Mouse (Mus musculus) forebrain, embryonic 13.5 days (tissue): ENCODE measurements at regions not wholly inside any gene's neighbourhood (a gene's known extent, or its start where the extent isn't known, plus 50 kb on each side); places are given as distances from the start of the nearest gene placed in this dataset.

Source experiments
- ATAC-seq: fragments of 200-750 bp; cut with Nextera tagmentation; 2 replicates; pipeline ENCODE4 v1.8.0; 2017
- H3K27ac ChIP-seq: fragments of 300-500 bp; sonication (generic); 2 replicates; pipeline ENCODE4 v1.5.1; 2015; ENCODE audit warnings: inconsistent platforms, mild to moderate bottlenecking, moderate library complexity
- H3K27me3 ChIP-seq: fragments of 300-500 bp; sonication (generic); 2 replicates; pipeline ENCODE4 v1.6.1; 2015; ENCODE audit warnings: mild to moderate bottlenecking, inconsistent platforms
- H3K36me3 ChIP-seq: fragments of 300-500 bp; sonication (generic); 2 replicates; pipeline ENCODE4 v1.6.1; 2015; ENCODE audit warnings: mild to moderate bottlenecking, inconsistent platforms; ENCODE audit not compliant: poor library complexity, severe bottlenecking
- H3K4me1 ChIP-seq: fragments of 300-500 bp; sonication (generic); 2 replicates; pipeline ENCODE4 v1.6.1; 2015; ENCODE audit warnings: inconsistent platforms
- H3K4me2 ChIP-seq: fragments of 300-500 bp; sonication (generic); 2 replicates; pipeline ENCODE4 v1.6.1; 2015; ENCODE audit warnings: inconsistent platforms, mild to moderate bottlenecking, moderate library complexity
- H3K4me3 ChIP-seq: fragments of 300-500 bp; sonication (generic); 2 replicates; pipeline ENCODE4 v1.5.1; 2015; ENCODE audit warnings: mild to moderate bottlenecking, inconsistent platforms
- H3K9ac ChIP-seq: fragments of 300-500 bp; sonication (generic); 2 replicates; pipeline ENCODE4 v1.6.1; 2015; ENCODE audit warnings: mild to moderate bottlenecking, inconsistent platforms
- H3K9me3 ChIP-seq: fragments of 300-500 bp; sonication (generic); replicated peaks from 2 replicates; pipeline ENCODE4 v1.6.1; 2016; ENCODE audit warnings: inconsistent platforms
- WGBS: fragments of 180-500 bp; shearing (Covaris S2); methylation state at CpG from one replicate; pipeline ENCODE4 v1.1.7; 2015; 5-methylcytosine and 5-hydroxymethylcytosine counted together

DNA sequence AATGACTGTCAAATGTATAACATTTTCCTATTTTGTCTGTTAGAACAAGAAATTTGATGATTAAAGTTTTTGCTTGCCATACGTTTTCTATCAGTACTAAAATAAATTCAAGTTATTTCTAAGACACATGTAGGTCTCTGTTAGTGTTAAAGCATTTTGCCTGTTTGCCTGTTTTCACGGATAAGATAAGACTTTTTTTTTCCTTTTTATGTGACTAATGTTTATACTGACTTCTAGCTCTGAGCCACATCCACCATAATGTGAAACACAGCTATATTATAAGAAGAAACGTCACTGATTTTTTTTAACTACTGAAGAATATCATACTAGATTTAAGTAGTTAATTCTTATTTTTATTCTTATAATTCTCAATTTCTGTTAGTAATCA, 1012.6 kb downstream of the Cdh8 start:
- no peaks in the 10 kb centered on the region for H3K4me1 ChIP-seq
- ATAC-seq, result no peak
- no peak overlapping the region for H3K9ac ChIP-seq
- no peaks in the 10 kb centered on the region for H3K36me3 ChIP-seq
- no peak overlapping the region for H3K27ac ChIP-seq
- H3K9me3 ChIP-seq, result no peaks in the 10 kb centered on the region
- 86% methylated on average over 3 of the region's 3 CpGs for WGBS
- no peak overlapping the region for H3K4me2 ChIP-seq
- H3K27me3 ChIP-seq, result no peaks in the 10 kb centered on the region
- H3K4me3 ChIP-seq, result no peak overlapping the region

DNA sequence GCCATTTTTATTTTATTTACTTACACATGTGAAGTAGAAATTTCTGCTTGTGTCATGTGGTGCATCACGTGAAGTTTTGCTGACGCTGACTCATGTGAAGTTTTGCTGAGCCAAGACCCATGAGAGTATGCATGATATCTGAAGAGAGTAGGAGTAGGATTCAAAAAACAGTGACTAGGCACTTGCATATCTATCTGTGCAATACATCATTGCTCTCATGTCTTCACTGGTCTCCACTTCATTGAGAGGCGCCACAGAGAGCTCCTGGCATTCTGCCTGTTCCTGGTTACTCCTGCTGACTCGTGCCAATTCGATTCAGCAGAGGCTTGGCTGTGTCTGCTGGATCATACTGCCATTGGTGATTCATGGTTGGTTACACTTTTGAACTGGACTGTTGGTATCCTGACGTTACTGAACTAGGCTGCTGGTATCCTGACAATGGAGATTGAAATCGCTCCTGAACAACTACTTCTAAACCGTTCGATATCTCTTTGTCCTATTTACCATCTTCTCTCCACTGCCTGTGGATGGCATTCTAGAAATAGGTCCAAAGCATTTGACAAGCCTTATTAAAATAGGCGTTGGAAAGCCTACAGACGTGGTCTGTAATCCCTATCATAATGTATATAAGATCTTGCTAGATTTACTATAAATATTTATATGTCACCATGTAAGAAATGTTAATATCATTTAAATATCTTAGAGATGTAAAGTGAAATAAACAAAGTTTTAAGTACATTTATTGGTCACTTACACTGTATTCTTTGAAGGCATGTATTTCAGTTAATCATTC, 1013.2 kb downstream of the Cdh8 start:
- H3K9me3 ChIP-seq, result no peaks in the 10 kb centered on the region
- WGBS, result 81% methylated on average over 11 of the region's 11 CpGs
- H3K9ac ChIP-seq, result no peak overlapping the region
- no peak overlapping the region for H3K27ac ChIP-seq
- H3K36me3 ChIP-seq, result no peaks in the 10 kb centered on the region
- no peaks in the 10 kb centered on the region for H3K27me3 ChIP-seq
- H3K4me3 ChIP-seq, result no peak overlapping the region
- no peak for ATAC-seq
- H3K4me1 ChIP-seq, result no peaks in the 10 kb centered on the region
- H3K4me2 ChIP-seq, result no peak overlapping the region

DNA sequence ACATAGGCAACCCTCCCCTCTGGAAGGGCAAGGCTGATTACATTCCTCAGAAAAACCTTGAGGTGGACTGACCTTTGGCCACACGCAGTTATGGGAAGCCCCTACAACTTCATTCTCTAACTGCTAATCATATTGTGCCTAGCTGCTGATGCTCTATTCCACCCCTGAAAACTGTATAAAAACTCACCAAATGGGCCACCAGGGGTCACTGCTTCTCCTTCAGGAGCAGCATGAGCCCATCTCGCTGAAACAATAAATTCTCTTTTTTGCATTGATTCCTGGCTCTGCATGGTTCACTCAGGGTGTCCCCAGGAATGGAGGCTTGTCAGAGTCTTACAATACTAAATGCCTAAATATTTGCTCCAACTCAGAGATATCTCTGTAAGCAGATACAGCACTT, 1034.5 kb downstream of the Cdh8 start:
- 83% methylated on average over 2 of the region's 2 CpGs for WGBS
- Histone ChIP-seq H3K9ac (no peak overlapping the region), H3K4me1 (no peaks in the 10 kb centered on the region), H3K27me3 (no peaks in the 10 kb centered on the region), H3K36me3 (no peaks in the 10 kb centered on the region), H3K4me2 (no peak overlapping the region), H3K27ac (no peak overlapping the region), H3K4me3 (no peak overlapping the region), H3K9me3 (no peaks in the 10 kb centered on the region)
- no peak for ATAC-seq

DNA sequence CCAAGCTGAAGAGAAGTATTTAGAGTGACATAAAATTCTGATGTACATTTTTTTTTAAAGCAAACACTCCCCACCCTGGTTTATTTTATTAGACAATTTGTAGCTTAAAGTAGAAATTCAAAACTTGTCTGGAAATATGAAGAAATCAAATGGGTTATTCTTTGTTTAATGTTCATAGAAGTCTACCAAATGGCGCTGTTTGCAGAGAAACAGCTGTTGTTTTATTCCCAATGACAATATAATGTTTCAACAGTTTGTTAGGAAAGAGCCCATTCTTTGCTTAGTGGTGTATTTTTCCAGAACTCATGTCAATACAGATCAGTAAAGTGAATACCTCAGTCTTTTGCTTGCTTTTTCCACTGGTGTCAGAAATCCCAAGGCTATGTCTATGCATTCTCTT, 1035.9 kb downstream of the Cdh8 start:
- no peak overlapping the region for H3K9ac ChIP-seq
- ATAC-seq, result no peak
- H3K4me3 ChIP-seq, result no peak overlapping the region
- no peak overlapping the region for H3K27ac ChIP-seq
- no peaks in the 10 kb centered on the region for H3K9me3 ChIP-seq
- no peak overlapping the region for H3K4me2 ChIP-seq
- H3K27me3 ChIP-seq, result no peaks in the 10 kb centered on the region
- H3K36me3 ChIP-seq, result no peaks in the 10 kb centered on the region
- no peaks in the 10 kb centered on the region for H3K4me1 ChIP-seq
- WGBS, result 98% methylated on average over 1 of the region's 1 CpGs

DNA sequence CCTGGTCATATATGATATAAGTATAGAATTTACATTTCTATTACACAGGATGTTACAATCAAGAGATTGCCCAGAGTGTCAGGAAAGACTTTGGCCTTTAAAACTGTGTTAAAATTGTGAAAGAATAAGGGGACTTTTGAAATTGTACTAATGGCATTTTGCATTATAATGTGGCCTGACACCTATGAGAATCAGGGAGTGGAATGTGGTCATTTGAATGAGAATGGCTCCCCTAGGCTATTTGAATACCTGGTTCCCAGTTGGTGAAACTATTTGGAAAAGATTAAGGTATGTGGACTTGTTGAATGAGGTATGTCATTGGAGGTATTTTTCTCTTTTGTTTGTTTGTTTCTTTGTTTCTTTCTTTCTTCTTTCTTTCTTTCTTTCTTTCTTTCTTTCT, 1038.5 kb downstream of the Cdh8 start:
- Histone ChIP-seq H3K9ac (no peak overlapping the region), H3K27me3 (no peaks in the 10 kb centered on the region), H3K9me3 (no peaks in the 10 kb centered on the region), H3K4me1 (no peaks in the 10 kb centered on the region), H3K36me3 (no peaks in the 10 kb centered on the region), H3K4me2 (no peak overlapping the region), H3K27ac (no peak overlapping the region), H3K4me3 (no peak overlapping the region)
- ATAC-seq, result no peak

- Histone ChIP-seq H3K27ac (no peak overlapping the region), H3K36me3 (no peaks in the 10 kb centered on the region), H3K4me3 (no peak overlapping the region), H3K9ac (no peak overlapping the region), H3K4me2 (no peak overlapping the region), H3K27me3 (no peaks in the 10 kb centered on the region), H3K4me1 (no peaks in the 10 kb centered on the region), H3K9me3 (no peaks in the 10 kb centered on the region)
- no peak for ATAC-seq
- WGBS, result 26% methylated on average over 3 of the region's 4 CpGs
Measured at GRCm38 (mm10) chr8:98372711-98373420, 1043.4 kb downstream of the Cdh8 start.

- Histone ChIP-seq H3K4me3 (no peak overlapping the region), H3K27me3 (no peaks in the 10 kb centered on the region), H3K9me3 (no peaks in the 10 kb centered on the region), H3K4me1 (no peaks in the 10 kb centered on the region), H3K36me3 (no peaks in the 10 kb centered on the region), H3K27ac (no peak overlapping the region), H3K4me2 (no peak overlapping the region), H3K9ac (no peak overlapping the region)
- peak; percentile 95 for ATAC-seq
- 53% methylated on average over 6 of the region's 6 CpGs for WGBS
Measured at GRCm38 (mm10) chr8:98365378-98366095, 1050.7 kb downstream of the Cdh8 start.

- ATAC-seq, result no peak
- no peak overlapping the region for H3K27ac ChIP-seq
- H3K9ac ChIP-seq, result no peak overlapping the region
- no peak overlapping the region for H3K4me2 ChIP-seq
- H3K4me3 ChIP-seq, result no peak overlapping the region
- no peaks in the 10 kb centered on the region for H3K27me3 ChIP-seq
- H3K4me1 ChIP-seq, result no peaks in the 10 kb centered on the region
- 88% methylated on average over 1 of the region's 1 CpGs for WGBS
- H3K36me3 ChIP-seq, result no peaks in the 10 kb centered on the region
- no peaks in the 10 kb centered on the region for H3K9me3 ChIP-seq
Measured at GRCm38 (mm10) chr8:98337279-98337678, 1079.0 kb downstream of the Cdh8 start.

- H3K36me3 ChIP-seq, result no peaks in the 10 kb centered on the region
- H3K27me3 ChIP-seq, result no peaks in the 10 kb centered on the region
- no peak overlapping the region for H3K9ac ChIP-seq
- H3K27ac ChIP-seq, result peak overlapping the region; percentile 20; the same call in 1 of the 2 replicates
- H3K4me2 ChIP-seq, result no peak overlapping the region
- H3K4me1 ChIP-seq, result peaks cover 3% of the 10 kb centered on the region; the same call in 1 of the 2 replicates
- 2% methylated on average over 2 of the region's 2 CpGs for WGBS
- peak; percentile 95 for ATAC-seq
- H3K9me3 ChIP-seq, result no peaks in the 10 kb centered on the region
- H3K4me3 ChIP-seq, result no peak overlapping the region
Measured at GRCm38 (mm10) chr8:98309405-98309990, 1106.8 kb downstream of the Cdh8 start.

GRCm38 (mm10) chr8:98294975-98295374, 1121.3 kb downstream of the Cdh8 start:
- Histone ChIP-seq H3K9me3 (no peaks in the 10 kb centered on the region), H3K4me2 (peak overlapping the region; percentile 16; the same call in 1 of the 2 replicates), H3K27me3 (no peaks in the 10 kb centered on the region), H3K9ac (no peak overlapping the region), H3K4me3 (no peak overlapping the region), H3K4me1 (no peaks in the 10 kb centered on the region; the same call in 1 of the 2 replicates), H3K27ac (no peak overlapping the region), H3K36me3 (no peaks in the 10 kb centered on the region)
- peak; percentile 77; the same call in 1 of the 2 replicates for ATAC-seq
- 32% methylated on average over 7 of the region's 7 CpGs for WGBS

DNA sequence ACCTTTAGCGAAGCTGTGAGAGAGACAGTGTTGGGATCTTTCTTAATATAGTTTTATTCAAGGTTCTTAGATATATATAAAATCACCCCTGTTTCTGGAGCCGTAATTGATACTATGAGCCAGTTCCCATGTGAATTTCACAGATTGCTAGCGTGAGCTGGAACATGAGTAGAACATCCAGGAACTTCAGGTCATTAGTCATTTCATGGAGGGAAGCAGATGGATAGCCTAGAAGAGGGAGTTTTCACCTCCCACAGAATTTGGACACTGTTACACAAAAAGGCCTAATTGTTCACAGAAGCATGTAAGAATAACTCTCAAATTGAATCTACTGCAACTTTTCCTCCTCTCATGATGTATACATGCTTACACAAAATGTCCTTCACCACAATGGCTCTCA, 1156.0 kb downstream of the Cdh8 start:
- Histone ChIP-seq H3K9ac (no peak overlapping the region), H3K27me3 (no peaks in the 10 kb centered on the region), H3K9me3 (no peaks in the 10 kb centered on the region), H3K4me2 (no peak overlapping the region), H3K4me1 (no peaks in the 10 kb centered on the region), H3K27ac (no peak overlapping the region), H3K4me3 (no peak overlapping the region), H3K36me3 (no peaks in the 10 kb centered on the region)
- WGBS, result 94% methylated on average over 3 of the region's 3 CpGs
- ATAC-seq, result no peak

DNA sequence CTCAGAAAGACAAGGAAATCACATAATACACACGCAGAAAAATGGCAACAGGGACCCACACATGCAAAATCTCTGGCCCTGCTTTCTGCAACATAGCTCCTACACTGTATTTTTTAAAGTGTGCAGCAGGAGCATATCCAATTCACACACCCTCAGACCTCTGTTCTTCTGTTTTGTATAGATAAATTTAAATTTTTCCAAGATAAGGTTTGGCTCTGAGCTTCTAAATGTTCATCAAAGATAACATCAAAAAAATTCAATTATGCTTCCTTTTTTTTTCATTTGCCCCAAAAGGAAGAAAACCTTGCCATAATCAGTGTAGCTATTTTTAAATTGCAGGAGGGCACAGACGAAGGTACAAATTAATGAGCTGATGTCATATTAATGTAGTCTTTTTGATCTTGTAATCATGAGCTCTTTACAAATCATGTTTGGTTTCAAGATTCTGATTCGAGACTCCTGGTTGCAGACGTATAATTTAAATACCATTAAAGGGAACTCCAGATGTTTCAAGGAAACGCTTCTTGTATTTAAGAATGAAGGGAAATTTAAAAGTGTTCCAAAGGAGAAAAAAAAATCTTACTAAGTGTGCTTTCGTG, 1172.8 kb downstream of the Cdh8 start:
- no peak overlapping the region for H3K9ac ChIP-seq
- 45% methylated on average over 6 of the region's 6 CpGs for WGBS
- no peaks in the 10 kb centered on the region for H3K4me1 ChIP-seq
- no peaks in the 10 kb centered on the region for H3K36me3 ChIP-seq
- H3K27me3 ChIP-seq, result no peaks in the 10 kb centered on the region
- no peaks in the 10 kb centered on the region for H3K9me3 ChIP-seq
- H3K4me3 ChIP-seq, result no peak overlapping the region
- ATAC-seq, result no peak
- H3K27ac ChIP-seq, result no peak overlapping the region
- H3K4me2 ChIP-seq, result no peak overlapping the region
